Mouse (Mus musculus): ENCODE results near the gene Olfr1383.
"Not testable (repeated sequence)": the region's sequence is repeated elsewhere in the genome, so short reads cannot be mapped to it uniquely, and the experiment has no call there.

Olfr1383 gene

DNA sequence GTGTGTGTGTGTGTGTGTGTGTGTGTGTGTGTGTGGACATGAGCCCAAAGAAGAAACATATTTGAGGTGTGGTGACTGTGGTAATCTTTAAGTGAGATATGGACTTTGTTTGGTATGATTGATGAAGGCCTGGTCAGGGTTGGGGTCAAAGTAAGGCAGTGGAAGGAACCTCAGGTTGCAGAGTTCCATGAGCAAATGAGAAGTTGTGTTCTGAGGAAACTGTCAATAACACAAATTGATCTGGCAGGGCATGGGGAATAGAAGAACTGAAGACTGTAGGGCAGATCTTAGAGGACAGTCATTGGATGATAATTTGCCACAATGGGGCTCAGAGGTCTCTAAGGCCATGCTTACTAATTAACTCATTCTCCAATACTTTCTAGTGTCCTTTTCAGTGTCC, at the start of gene Olfr1383:
Olfr1383 (plus strand) TSS at position 301 of the 400 bp plus-strand sequence.
- DNase-seq: no peak

DNA sequence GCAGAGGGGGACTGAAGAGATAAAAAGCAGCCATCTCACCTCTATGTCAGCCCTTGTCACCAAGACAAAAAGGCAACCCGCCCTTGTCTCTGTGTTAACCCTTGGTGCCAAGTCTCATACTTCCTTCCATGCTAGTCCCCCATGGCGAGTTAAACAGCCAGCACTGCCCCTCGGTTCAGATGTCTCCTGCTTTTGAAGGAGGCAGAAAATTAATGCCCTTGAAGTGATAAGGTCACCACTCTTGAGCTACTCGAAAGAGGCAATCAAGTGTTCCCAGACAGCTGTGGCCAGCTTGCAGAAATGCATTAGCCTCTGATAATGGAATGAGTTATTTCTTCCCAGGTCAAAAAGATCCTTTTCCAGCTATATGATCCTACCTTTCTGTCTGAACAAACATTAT, 33.5 kb upstream of the Olfr1383 start:
- no peak for DNase-seq

DNA sequence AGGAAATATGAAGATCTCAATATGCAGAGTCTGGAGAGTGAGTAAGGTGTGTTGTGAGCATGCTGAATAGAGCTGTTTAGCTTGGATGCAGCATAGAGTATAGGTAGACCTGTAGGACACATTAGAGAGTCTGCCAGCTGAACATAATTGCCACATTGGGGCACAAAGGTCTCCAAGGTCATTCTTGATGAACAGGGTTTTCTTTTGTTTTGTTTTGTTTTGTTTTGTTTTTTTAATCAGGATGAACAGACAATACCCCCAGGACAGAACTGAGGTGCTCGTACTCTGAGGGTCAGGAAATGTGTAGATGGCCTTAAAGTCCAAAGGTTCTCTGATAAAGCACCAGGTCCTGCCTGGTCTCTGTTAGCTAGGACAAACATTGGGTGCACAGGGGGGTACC, 30.7 kb upstream of the Olfr1383 start, which contains the start of gene Olfr1385:
Olfr1385 (plus strand) TSS at position 301 of the 400 bp plus-strand sequence.
- DNase-seq: not testable (repeated sequence)

DNA sequence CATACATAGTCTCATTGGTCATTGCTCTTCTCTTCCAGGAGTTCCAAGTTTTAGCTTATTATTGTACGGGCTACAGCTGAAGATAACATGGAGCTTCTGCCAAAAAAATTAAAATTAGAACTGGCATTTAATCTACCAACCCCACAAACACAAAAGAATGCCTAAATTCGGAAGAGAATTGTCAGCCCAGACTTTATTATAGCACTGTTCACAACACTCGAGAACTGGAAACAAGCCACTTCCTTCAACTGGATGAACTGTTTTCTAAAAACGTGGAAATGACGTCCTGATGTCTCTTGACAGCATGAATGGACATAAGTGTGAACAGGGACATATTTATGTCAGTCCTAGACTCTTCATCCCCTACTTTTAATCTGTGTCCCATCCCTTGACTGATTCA, 1.4 kb upstream of the Olfr1383 start:
- DNase-seq: no peak

DNA sequence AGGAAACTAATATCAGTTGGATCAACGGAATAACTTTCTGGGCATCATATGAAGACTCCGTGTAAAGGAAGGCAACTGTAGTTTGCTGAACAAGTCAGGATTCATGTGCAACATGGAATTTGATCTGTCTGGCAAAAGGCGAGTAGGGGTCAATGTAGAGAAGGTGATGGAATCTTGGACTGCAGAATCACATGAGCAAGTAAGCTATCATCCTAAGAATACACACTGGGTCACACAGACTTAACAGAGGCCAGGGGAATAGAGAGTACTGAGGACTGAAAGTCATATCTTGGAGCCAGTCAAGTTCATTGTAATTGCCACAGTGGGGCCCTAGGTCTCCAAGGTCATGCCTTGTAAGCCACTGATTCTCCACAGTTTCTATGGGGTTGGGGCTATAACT, 8.5 kb downstream of the Olfr1383 start, which contains the start of gene Olfr1382:
Olfr1382 (plus strand) TSS at position 301 of the 400 bp plus-strand sequence.
- DNase-seq: no peak

DNA sequence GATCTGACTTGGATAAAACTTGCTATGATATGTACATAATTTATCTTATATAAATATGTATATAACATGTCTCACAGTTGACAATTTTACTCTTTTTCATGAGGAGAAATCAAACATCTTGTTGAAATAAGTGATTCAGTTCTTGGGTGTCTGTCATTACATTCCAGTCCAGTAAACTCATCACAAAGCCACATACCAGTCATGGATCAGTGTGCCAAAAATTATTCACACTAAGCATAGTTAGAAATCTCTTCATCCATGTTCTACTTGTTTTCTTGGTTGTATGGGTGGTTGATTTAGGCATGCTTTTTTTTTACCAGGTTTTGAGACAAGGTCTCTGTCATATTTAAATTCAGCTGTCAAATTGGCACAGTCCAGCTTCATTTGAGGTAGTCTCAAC, 13.3 kb downstream of the Olfr1383 start:
- no peak for DNase-seq

DNA sequence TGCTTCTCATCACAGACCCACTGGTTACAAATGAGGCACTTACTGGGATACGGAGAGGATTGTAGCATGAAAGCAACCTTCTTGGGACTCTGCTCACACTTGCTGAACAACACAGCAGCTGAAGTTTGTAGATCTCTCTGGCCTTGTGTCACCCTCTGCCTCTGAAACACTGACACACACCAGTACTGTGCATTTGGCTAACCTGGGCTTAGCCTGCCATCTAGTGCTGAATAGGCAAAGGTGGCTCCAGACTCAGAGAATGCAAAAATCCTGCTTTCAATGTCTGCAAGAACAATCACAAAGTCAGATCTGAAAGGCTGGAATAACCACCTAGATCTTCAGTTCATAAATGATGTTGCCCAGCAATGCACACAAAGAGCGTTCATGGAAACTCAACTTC, 17.2 kb downstream of the Olfr1383 start:
- not testable (repeated sequence) for DNase-seq

DNA sequence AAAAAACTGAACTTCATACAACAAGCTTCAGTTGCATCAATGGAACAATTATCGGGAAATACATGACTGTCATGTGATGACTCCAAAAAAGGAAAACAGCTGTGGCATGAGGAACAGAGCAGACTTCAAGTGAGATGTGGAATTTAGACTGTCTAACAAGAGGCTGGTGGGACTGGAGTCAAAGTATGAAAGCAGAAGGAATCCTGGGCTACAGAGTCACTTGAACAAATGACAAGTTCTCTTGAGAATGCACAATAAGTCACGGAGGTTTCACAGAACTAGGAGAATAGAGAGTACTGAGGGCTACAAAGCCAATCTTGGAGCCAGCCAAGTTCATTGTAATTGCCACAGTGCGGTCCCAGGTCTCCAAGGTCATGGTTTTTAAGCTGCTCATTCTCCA, 23.7 kb downstream of the Olfr1383 start, which contains the start of gene Olfr1381:
Olfr1381 (plus strand) TSS at position 301 of the 400 bp plus-strand sequence.
- DNase-seq: not testable (repeated sequence)

DNA sequence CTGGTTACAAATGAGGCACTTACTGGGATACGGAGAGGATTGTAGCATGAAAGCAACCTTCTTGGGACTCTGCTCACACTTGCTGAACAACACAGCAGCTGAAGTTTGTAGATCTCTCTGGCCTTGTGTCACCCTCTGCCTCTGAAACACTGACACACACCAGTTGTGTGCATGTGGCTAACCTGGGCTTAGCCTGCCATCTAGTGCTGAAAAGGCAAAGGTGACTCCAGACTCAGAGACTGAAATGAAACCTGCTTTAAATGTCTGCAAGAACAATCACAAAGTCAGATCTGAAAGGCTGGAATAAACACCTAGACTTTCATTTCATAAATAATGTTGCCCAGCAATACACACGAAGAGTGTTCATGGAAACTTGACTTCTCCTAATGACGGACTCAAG, 34.6 kb downstream of the Olfr1383 start:
- not testable (repeated sequence) for DNase-seq

DNA sequence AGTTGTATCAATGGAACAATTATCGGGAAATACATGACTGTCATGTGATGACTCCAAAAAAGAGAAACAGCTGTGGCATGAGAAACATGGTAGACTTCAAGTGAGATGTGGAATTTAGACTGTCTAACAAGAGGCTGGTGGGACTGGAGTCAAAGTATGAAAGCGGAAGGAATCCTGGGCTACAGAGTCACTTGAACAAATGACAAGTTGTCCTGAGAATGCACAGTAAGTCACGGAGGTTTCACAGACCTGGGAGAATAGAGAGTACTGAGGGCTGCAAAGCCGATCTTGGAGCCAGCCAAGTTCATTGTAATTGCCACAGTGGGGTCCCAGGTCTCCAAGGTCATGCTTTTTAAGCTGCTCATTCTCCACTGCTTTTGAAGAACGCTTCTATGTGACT, 37.1 kb downstream of the Olfr1383 start, which contains the start of gene Olfr1380:
Olfr1380 (plus strand) TSS at position 301 of the 400 bp plus-strand sequence.
- not testable (repeated sequence) for DNase-seq

DNA sequence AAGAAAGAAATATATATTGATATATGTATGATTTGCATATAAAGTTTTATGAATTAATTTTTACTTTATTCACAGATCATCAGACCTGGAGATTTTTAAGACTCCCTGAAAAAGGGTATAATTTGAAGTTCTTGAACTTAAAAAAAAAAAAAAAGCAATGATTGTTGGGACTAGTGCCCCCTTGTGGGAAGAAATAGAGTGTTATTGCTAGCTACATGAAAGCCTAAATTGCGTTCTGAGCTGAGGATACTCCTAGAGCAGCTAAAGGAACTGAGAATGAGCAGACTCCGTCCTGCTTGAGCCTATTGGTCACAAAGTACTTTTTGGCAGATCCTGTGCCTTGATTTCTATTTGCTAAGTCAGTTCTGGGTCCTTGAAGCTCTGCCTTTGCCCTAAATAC, 55.6 kb downstream of the Olfr1383 start:
- not testable (repeated sequence) for DNase-seq

Measured in B cell, adult 2 months (primary cell).